Mouse (Mus musculus) bone marrow, adult 2 months (tissue): ENCODE measurements at regions not wholly inside any gene's neighbourhood (a gene's known extent, or its start where the extent isn't known, plus 50 kb on each side); places are given as distances from the start of the nearest gene placed in this dataset.

ENCODE experiments used
- CTCF ChIP-seq: fragments of 200-500 bp; IDR thresholded peaks from 2 replicates; pipeline ENCODE4 v1.5.1; 2011; ENCODE audit warnings: low read length, control low read depth; ENCODE audit not compliant: control insufficient read depth, insufficient read depth
- POLR2A ChIP-seq: fragments of 200-500 bp; IDR thresholded peaks from 2 replicates; pipeline ENCODE4 v1.6.1; 2011; ENCODE audit warnings: low read depth, mild to moderate bottlenecking, control low read depth, low read length, borderline replicate concordance; ENCODE audit not compliant: control insufficient read depth

GRCm38 (mm10) chr6:88964911-88965310 lies 62.9 kb downstream of the Tpra1 start:
- TF ChIP-seq CTCF (no peak), POLR2A (no peak)
